Mouse (Mus musculus): ENCODE measurements at regions not wholly inside any gene's neighbourhood (a gene's known extent, or its start where the extent isn't known, plus 50 kb on each side); places are given as distances from the start of the nearest gene placed in this dataset.

DNA sequence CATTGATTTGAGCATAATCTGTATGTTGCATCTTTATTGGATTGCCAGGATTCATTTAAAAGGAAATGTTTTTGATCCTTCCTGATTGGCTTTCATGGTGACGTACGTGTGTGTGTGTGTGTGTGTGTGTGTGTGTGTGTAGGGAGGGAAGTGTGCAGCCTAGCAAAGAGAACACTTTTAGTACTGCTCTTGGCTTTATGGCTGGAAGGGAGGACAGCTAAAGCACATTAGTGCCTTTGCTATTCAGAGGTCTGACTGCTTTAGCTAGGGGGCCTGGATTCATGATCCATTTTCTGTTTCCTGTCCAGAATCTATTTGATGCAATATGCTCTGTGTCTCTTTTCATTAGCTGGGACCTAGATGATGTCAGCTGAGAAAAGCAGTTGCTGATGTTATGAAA, 155.6 kb upstream of the Itga1 start:
- TF ChIP-seq HCFC1 (IDR thresholded peaks at IDR 0.05; ENCODE audit: borderline replicate concordance, insufficient read depth, low read length) (no peak), MAFK (IDR thresholded peaks at IDR 0.05; ENCODE audit: insufficient read depth, low read depth, low read length) (no peak), ZNF384 (IDR thresholded peaks at IDR 0.05; ENCODE audit: low read depth, low read length) (no peak), CHD2 (IDR thresholded peaks at IDR 0.05; ENCODE audit: low read depth, low read length) (no peak)
